Mouse (Mus musculus) embryonic facial prominence, embryonic 11.5 days (tissue): Measurements from ENCODE around the gene Sit1. TPM values are rescaled to one million over a fixed set of nuclear protein-coding genes. Genes with fewer than 3 reads are reported as not detected.

Experiments
- ATAC-seq: fragments of 200-750 bp; cut with Nextera tagmentation; replicated peaks from 2 replicates; pipeline ENCODE4 v1.8.0; 2017; ENCODE audit warnings: low read depth; ENCODE audit not compliant: insufficient number of reproducible peaks, low FRiP score, low TSS enrichment
- DNase-seq: peaks from one replicate; pipeline ENCODE4 v3.0.0-alpha.2; 2015; ENCODE audit warnings: low spot score
- H3K27ac ChIP-seq: fragments of 300-500 bp; sonication (generic); replicated peaks from 2 replicates; pipeline ENCODE4 v1.5.1; 2014; ENCODE audit warnings: mild to moderate bottlenecking, low read depth, low read length, control low read depth
- H3K27me3 ChIP-seq: fragments of 300-500 bp; sonication (generic); 2 replicates; pipeline ENCODE4 v1.6.1; 2014; ENCODE audit warnings: mild to moderate bottlenecking, low read length, moderate library complexity, mixed read lengths; ENCODE audit not compliant: control insufficient read depth, insufficient read depth
- H3K36me3 ChIP-seq: fragments of 300-500 bp; sonication (generic); replicated peaks from 2 replicates; pipeline ENCODE4 v1.6.1; 2014; ENCODE audit warnings: low read depth, mild to moderate bottlenecking, low read length, moderate library complexity, mixed read lengths; ENCODE audit not compliant: control insufficient read depth, insufficient read depth
- H3K4me1 ChIP-seq: fragments of 300-500 bp; sonication (generic); 2 replicates; pipeline ENCODE4 v1.6.1; 2014; ENCODE audit warnings: low read length, mixed read lengths; ENCODE audit not compliant: control insufficient read depth, insufficient read depth
- H3K4me2 ChIP-seq: fragments of 300-500 bp; sonication (generic); 2 replicates; pipeline ENCODE4 v1.6.1; 2014; ENCODE audit warnings: low read depth, mild to moderate bottlenecking, control low read depth, low read length, moderate library complexity
- H3K4me3 ChIP-seq: fragments of 300-500 bp; sonication (generic); 2 replicates; pipeline ENCODE4 v1.5.1; 2014; ENCODE audit warnings: low read depth, low read length, control low read depth
- H3K9ac ChIP-seq: fragments of 300-500 bp; sonication (generic); replicated peaks from 2 replicates; pipeline ENCODE4 v1.6.1; 2014; ENCODE audit warnings: mild to moderate bottlenecking, control low read depth, low read length
- H3K9me3 ChIP-seq: fragments of 300-500 bp; sonication (generic); replicated peaks from 2 replicates; pipeline ENCODE4 v1.6.1; 2016; ENCODE audit warnings: mild to moderate bottlenecking, low read length, inconsistent platforms, mixed read lengths; ENCODE audit not compliant: control insufficient read depth
- WGBS: fragments of 180-500 bp; shearing (Covaris S2); extraction: QIAGEN DNeasy Blood & Tissue Kit; methylation state at CpG from one replicate; pipeline ENCODE4 v1.1.7; 2014; 5-methylcytosine and 5-hydroxymethylcytosine counted together
- polyA plus RNA-seq: library from polyadenylated mRNA; unstranded; fragments of >200 nt; fragmentation: Nextera tagmentation; extraction: Ambion mirVana; gene quantifications from 2 replicates; pipeline ENCODE4 v1.2.1, GENCODE M21; 2014

The Sit1 gene
- polyA plus RNA-seq, 1 experiment from 2014 or later: not detected

DNA sequence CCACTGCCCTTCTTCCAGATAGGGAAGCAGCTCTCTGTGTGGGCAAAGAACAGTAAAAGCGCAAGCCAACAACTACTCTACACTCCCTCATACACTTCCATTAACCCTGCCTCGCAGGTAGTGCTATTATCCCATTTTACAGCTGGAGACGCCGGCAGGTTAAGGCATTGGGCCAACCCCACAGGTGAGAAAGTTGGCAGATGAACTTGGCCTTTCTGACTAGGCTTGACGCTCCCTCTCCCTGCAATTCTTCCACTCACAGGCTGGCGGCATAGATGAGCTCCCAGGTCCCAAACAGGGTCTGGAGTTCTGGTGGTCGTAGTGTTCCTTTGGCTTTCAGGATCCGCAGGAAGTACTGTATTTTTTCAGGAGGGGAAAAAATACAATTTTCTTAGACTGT lies 15.4 kb upstream of the Sit1 start:
- WGBS: 11% methylated on average over 8 of the region's 8 CpGs
- peaks cover 8% of the 10 kb centered on the region for H3K4me1 ChIP-seq
- H3K4me3 ChIP-seq: peak overlapping the region; percentile 57
- H3K27ac ChIP-seq: 0 out of 2 replicates have a peak overlapping the region, but pooled peaks have one; percentile 3
- H3K9ac ChIP-seq: peak overlapping the region; percentile 67
- DNase-seq (peak; percentile 76), ATAC-seq (no peak)
- H3K9me3 ChIP-seq: no peaks in the 10 kb centered on the region
- 0 out of 2 replicates have a peak, but pooled peaks cover 3% of the 10 kb centered on the region for H3K36me3 ChIP-seq
- H3K27me3 ChIP-seq: no peaks in the 10 kb centered on the region
- H3K4me2 ChIP-seq: peak overlapping the region; percentile 66

DNA sequence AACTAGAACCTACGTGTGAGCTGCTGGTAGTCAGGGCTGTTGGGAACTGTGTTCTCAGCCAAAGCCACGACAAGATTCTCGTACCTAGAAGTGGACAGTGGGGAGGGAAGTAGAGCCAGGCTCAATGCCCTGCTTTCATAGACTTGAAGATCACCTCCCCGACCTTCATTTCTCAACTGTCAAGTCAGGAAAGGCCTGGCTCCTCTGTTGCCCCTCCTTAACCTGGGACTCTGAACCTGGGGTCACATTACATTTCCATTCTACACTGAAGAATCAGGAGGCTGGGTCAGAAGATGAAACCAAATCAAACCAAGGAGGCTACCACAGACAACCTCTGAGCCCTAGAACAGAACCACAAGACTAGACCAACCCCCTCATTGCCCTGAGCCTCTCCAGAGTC lies 14.4 kb upstream of the Sit1 start:
- peak overlapping the region; percentile 66 for H3K4me2 ChIP-seq
- ATAC-seq (no peak), DNase-seq (no peak)
- H3K27ac ChIP-seq: no peak overlapping the region
- 0 out of 2 replicates have a peak, but pooled peaks cover 3% of the 10 kb centered on the region for H3K36me3 ChIP-seq
- peak overlapping the region; percentile 57 for H3K4me3 ChIP-seq
- H3K4me1 ChIP-seq: peaks cover 8% of the 10 kb centered on the region
- WGBS: 74% methylated on average over 4 of the region's 4 CpGs
- H3K9ac ChIP-seq: peak overlapping the region; percentile 67
- H3K27me3 ChIP-seq: no peaks in the 10 kb centered on the region
- no peaks in the 10 kb centered on the region for H3K9me3 ChIP-seq

DNA sequence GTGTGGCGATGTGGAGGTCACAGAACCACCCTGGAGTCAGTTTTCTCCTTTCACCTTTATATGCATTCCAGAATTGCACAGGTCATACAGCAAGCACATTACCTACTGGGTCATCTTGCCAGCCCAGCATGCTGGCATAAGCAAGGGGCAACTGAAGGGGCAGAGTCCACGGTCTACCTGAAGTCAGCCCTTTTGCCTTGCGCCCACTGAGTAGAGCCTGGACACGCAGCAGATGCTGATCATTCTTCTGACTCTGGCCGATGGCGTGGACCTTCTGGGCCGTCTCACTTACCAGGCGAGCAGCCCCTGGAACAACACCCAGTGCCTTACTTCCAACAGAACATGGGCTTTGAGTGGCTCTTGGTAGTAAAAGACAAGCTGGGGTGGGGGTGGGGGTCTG lies 13.9 kb upstream of the Sit1 start:
- H3K4me3 ChIP-seq: no peak overlapping the region
- no peak for ATAC-seq
- DNase-seq: no peak
- no peak overlapping the region for H3K27ac ChIP-seq
- peaks cover 8% of the 10 kb centered on the region for H3K4me1 ChIP-seq
- no peak overlapping the region for H3K4me2 ChIP-seq
- no peaks in the 10 kb centered on the region for H3K9me3 ChIP-seq
- 0 out of 2 replicates have a peak, but pooled peaks cover 3% of the 10 kb centered on the region for H3K36me3 ChIP-seq
- H3K9ac ChIP-seq: no peak overlapping the region
- no peaks in the 10 kb centered on the region for H3K27me3 ChIP-seq
- WGBS: 93% methylated on average over 8 of the region's 8 CpGs

DNA sequence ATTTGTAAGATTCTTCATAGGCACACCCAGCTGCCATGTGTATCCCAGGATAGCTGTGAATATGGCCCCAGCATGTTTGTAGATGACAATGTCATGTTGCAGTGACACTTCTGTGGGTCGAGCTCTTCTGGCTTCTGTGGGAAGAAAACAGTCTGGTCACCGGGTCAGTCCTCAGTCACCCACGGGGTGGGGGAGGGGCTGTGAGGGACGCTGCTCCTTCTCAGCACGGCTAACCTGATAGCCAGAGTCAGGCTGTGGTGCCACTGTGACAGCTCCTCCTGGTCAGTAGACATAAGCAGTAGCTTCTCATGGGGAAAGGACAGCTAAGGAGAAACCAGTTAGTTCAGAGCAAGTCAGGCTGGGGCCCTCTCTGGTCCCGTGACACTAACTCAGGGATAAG lies 13.1 kb upstream of the Sit1 start:
- 63% methylated on average over 6 of the region's 6 CpGs for WGBS
- ATAC-seq: no peak
- H3K27me3 ChIP-seq: no peaks in the 10 kb centered on the region
- H3K27ac ChIP-seq: no peak overlapping the region
- no peaks in the 10 kb centered on the region for H3K9me3 ChIP-seq
- H3K9ac ChIP-seq: no peak overlapping the region
- H3K4me2 ChIP-seq: no peak overlapping the region
- no peak for DNase-seq
- H3K4me1 ChIP-seq: peaks cover 8% of the 10 kb centered on the region
- no peak overlapping the region for H3K4me3 ChIP-seq
- 0 out of 2 replicates have a peak, but pooled peaks cover 3% of the 10 kb centered on the region for H3K36me3 ChIP-seq

DNA sequence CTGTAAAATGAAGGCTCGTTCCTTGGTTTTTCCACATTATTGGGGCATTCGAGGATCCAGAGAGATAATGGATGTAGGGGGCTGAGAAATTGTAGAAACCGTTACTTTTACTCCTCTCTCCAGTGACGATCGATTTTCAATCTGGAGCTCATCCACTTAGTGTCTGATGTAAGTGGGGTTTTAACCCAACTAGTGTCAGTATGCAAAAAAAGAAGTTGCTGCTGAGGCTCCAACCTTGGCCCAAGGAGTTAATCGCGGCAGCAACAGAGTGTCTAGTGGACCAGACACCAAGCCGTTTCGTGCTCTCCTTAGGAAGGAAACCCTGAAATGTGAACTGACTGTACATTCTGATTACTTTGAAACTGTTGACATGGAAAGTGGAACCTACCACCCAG lies 10.3 kb upstream of the Sit1 start:
- H3K9ac ChIP-seq: peak overlapping the region; percentile 58
- H3K4me2 ChIP-seq: peak overlapping the region; percentile 61
- H3K27me3 ChIP-seq: no peaks in the 10 kb centered on the region
- peak overlapping the region; percentile 60 for H3K27ac ChIP-seq
- 3% methylated on average over 9 of the region's 9 CpGs for WGBS
- peaks cover 6% of the 10 kb centered on the region for H3K4me1 ChIP-seq
- DNase-seq (peak; percentile 24), ATAC-seq (no peak)
- no peaks in the 10 kb centered on the region for H3K9me3 ChIP-seq
- peak overlapping the region; percentile 52 for H3K4me3 ChIP-seq
- 0 out of 2 replicates have a peak, but pooled peaks cover 3% of the 10 kb centered on the region for H3K36me3 ChIP-seq

DNA sequence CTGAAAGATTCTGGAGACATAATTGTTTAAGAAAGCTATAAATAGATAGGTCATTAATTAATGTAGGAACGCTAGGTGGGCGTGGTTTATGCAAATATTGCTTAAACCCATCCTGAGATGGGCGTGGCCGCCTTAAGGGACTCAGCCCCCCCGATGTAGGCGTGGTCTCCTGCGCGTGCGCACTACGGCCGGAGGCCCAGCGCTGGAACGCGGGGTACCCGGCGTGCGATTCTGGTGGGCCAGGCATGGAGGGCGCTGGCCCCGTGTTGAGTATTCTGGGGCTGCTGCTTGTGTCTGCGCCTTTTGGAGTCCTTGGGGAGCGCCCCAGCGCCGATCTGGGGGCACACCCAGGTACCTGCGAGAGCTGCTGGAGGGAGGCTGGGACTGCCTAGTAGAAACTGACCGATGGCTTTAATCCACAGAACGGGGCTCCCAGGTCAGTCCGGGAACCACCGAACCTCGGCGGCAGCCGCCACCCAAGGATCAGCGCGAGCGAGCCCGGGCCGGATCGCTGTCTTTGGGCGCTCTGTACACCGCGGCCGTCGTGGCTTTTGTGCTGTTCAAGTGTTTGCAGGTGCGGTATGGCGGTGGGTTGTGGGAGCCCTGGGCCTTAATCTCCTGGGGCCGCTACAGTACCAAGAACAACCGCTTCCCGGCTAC lies 9.8 kb upstream of the Sit1 start:
- peak overlapping the region; percentile 60 for H3K27ac ChIP-seq
- H3K9ac ChIP-seq: peak overlapping the region; percentile 58
- H3K4me1 ChIP-seq: peaks cover under 1% of the 10 kb centered on the region
- DNase-seq (peak; percentile 99), ATAC-seq (peak; percentile 91)
- H3K4me3 ChIP-seq: peak overlapping the region; percentile 52
- no peaks in the 10 kb centered on the region for H3K27me3 ChIP-seq
- 1% methylated on average over 47 of the region's 47 CpGs for WGBS
- H3K4me2 ChIP-seq: peak overlapping the region; percentile 61
- no peaks in the 10 kb centered on the region for H3K9me3 ChIP-seq
- H3K36me3 ChIP-seq: 0 out of 2 replicates have a peak, but pooled peaks cover 3% of the 10 kb centered on the region

DNA sequence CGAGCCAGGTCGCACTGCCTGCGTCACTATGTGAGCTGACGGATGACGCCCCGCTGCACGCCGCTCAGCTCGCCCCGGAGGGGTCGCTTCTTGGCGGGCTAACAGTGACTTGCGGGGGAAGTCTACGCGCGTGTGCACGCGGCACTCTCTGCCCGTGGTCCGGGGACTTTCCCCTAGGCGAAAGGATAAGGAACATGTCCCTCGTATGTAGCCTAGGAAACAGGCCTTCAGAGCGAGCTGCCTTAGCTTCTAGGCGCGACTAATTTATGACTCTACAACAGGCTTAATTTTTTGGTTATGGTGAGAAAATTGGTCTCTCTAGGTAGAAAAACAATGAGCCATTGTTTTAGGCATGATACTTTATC lies 9.3 kb upstream of the Sit1 start, which contains the start of gene Ccdc107:
TSS of gene Ccdc107 (plus strand) at position 80 of the 365 bp plus-strand sequence.
- H3K27me3 ChIP-seq: no peaks in the 10 kb centered on the region
- DNase-seq: peak; percentile 96
- ATAC-seq: peak; percentile 96
- H3K4me1 ChIP-seq: no peaks in the 10 kb centered on the region; the same call in none of the 2 replicates
- peak within 1 kb of the TSS; percentile 60 for H3K27ac ChIP-seq
- peak within 1 kb of the TSS; percentile 61 for H3K4me2 ChIP-seq
- under 1% methylated on average over 25 of the region's 25 CpGs for WGBS
- no peaks in the 10 kb centered on the region for H3K9me3 ChIP-seq
- 0 out of 2 replicates have a peak, but pooled peaks cover 3% of the 10 kb centered on the region for H3K36me3 ChIP-seq
- H3K4me3 ChIP-seq: peak within 1 kb of the TSS; percentile 52
- peak within 1 kb of the TSS; percentile 58 for H3K9ac ChIP-seq

DNA sequence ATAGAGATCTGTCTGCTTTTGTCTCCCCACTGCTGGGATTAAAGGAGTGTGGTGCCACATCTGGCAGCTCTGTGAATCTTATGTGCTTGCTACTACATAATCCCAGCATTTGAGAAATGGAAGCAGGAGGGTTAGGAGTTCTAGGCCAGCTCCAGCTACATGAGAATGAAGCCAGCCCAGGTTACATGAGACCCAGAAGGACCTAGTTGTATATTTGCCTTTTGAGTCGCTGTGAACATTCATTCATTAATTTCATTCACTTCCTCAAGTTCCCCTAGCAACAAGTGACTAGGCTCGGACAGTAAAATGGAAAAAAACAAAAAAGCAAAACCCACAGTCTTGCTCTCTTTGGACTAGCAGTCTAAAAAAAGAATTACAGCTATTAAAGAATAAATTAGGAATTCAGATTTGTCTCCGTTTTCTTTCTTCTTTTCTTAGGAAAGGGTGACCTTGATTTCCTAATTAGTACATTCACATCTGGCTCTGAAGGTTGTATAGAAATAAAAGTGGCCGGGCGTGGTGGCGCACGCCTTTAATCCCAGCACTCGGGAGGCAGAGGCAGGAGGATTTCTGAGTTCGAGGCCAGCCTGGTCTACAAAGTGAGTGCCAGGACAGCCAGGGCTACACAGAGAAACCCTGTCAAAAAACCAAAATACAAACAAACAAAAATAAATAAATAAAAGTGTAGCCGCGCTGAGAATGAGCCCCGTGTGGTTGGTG lies 8.7 kb upstream of the Sit1 start:
- Histone ChIP-seq H3K9ac (no peak overlapping the region), H3K27ac (no peak overlapping the region), H3K27me3 (no peaks in the 10 kb centered on the region), H3K36me3 (0 out of 2 replicates have a peak, but pooled peaks cover 3% of the 10 kb centered on the region), H3K4me2 (no peak overlapping the region; the same call in 1 of the 2 replicates), H3K9me3 (no peaks in the 10 kb centered on the region), H3K4me3 (no peak overlapping the region), H3K4me1 (no peaks in the 10 kb centered on the region; the same call in 1 of the 2 replicates)
- 46% methylated on average over 12 of the region's 12 CpGs for WGBS
- ATAC-seq: no peak
- no peak for DNase-seq
